Mouse (Mus musculus) liver, embryonic 12.5 days (tissue): ENCODE results near the gene Gna13. TPM values are rescaled to one million over a fixed set of nuclear protein-coding genes. Genes with fewer than 3 reads are reported as not detected.

ENCODE experiments used
- ATAC-seq: fragments of 200-750 bp; cut with Nextera tagmentation; 2 replicates; pipeline ENCODE4 v1.8.0; 2017; ENCODE audit warnings: moderate number of reproducible peaks, mild to moderate bottlenecking, moderate library complexity
- H3K27ac ChIP-seq: fragments of 300-500 bp; sonication (generic); 2 replicates; pipeline ENCODE4 v1.5.1; 2016; ENCODE audit warnings: mild to moderate bottlenecking
- H3K27me3 ChIP-seq: fragments of 300-500 bp; sonication (generic); replicated peaks from 2 replicates; pipeline ENCODE4 v1.6.1; 2016; ENCODE audit warnings: mild to moderate bottlenecking, moderate library complexity
- H3K36me3 ChIP-seq: fragments of 300-500 bp; sonication (generic); 2 replicates; pipeline ENCODE4 v1.6.1; 2016; ENCODE audit warnings: mild to moderate bottlenecking, moderate library complexity
- H3K4me1 ChIP-seq: fragments of 300-500 bp; sonication (generic); 2 replicates; pipeline ENCODE4 v1.6.1; 2016
- H3K4me2 ChIP-seq: fragments of 300-500 bp; sonication (generic); 2 replicates; pipeline ENCODE4 v1.6.1; 2016; ENCODE audit warnings: mild to moderate bottlenecking, moderate library complexity
- H3K4me3 ChIP-seq: fragments of 300-500 bp; sonication (generic); 2 replicates; pipeline ENCODE4 v1.5.1; 2016; ENCODE audit warnings: mild to moderate bottlenecking, moderate library complexity
- H3K9ac ChIP-seq: fragments of 300-500 bp; sonication (generic); 2 replicates; pipeline ENCODE4 v1.6.1; 2016; ENCODE audit warnings: mild to moderate bottlenecking, moderate library complexity
- H3K9me3 ChIP-seq: fragments of 300-500 bp; sonication (generic); replicated peaks from 2 replicates; pipeline ENCODE4 v1.6.1; 2016; ENCODE audit warnings: mild to moderate bottlenecking, moderate library complexity
- WGBS: fragments of 180-500 bp; shearing (Covaris S2); methylation state at CpG from one replicate; pipeline ENCODE4 v1.1.7; 2016; ENCODE audit not compliant: insufficient replicate concordance; 5-methylcytosine and 5-hydroxymethylcytosine counted together
- polyA plus RNA-seq: library from polyadenylated mRNA; unstranded; fragments of >200 nt; fragmentation: Nextera tagmentation; extraction: Ambion mirVana; gene quantifications from 2 replicates; pipeline ENCODE4 v1.2.1, GENCODE M21; 2016

Gna13 gene
- 18.0 and 19.4 TPM in 2 replicates for polyA plus RNA-seq

DNA sequence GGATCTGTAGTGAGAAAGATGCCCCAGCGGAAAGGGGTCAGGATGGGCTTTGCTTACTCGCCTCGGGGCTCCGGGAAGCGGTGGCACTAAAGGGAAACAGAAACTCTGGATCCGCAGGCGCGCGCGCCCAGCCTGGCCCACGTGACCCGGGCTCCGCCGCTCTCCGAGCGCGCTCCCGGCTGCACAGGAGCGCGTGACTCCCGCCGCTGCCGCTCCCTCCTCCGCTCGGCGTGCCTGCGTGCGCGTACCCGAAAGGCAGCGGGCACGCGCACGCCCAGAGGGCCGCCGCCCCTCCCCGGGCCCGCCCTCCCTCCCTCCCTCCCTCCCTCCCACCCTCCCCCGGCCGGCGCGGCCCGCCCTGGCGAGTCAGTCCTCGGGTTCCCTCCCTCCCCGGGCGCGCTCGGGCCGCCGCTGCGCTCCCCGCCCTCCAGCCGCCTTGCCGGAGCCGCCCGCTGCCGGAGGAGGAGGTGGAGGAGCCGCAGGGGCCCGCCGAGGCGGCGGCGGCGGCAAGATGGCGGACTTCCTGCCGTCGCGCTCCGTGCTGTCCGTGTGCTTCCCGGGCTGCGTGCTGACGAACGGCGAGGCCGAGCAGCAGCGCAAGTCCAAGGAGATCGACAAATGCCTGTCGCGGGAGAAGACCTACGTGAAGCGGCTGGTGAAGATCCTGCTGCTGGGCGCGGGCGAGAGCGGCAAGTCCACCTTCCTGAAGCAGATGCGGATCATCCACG lies at the start of gene Gna13:
Gene Gna13 (plus strand): TSS at position 369 of the 728 bp plus-strand sequence.
- H3K4me1 ChIP-seq, result peaks cover 62% of the 10 kb centered on the region
- peak within 1 kb of the TSS; percentile 91 for H3K9ac ChIP-seq
- H3K9me3 ChIP-seq, result no peaks in the 10 kb centered on the region
- ATAC-seq, result peak; percentile 93
- H3K27ac ChIP-seq, result peak within 1 kb of the TSS; percentile 96
- H3K4me3 ChIP-seq, result peak within 1 kb of the TSS; percentile 85
- peaks cover 26% of the 10 kb centered on the region for H3K36me3 ChIP-seq
- no peaks in the 10 kb centered on the region for H3K27me3 ChIP-seq
- WGBS, result 1% methylated on average over 69 of the region's 89 CpGs
- peak within 1 kb of the TSS; percentile 71 for H3K4me2 ChIP-seq

DNA sequence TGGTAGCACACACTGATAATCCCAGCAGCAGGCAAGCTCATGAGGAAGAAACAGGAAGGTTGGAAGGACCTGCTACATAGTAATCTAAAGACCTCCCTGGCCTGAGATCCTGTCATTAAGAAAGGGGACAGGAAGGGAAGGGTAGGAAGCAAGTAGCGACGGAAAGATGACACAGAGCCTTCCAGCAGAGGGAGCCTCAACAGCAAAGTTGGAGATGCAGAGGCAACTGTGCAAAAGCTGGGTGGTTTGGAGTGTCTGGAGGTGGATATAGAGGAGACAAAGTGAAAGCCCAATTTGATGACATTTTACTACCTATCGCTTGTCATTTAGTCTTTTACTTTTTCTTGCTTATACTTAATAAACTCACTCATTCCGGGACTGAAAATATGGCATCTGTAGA lies 45.7 kb upstream of the Gna13 start:
- Histone ChIP-seq H3K9me3 (no peaks in the 10 kb centered on the region), H3K27me3 (peaks cover 34% of the 10 kb centered on the region), H3K4me1 (peaks cover 5% of the 10 kb centered on the region; the same call in 1 of the 2 replicates), H3K4me3 (no peak overlapping the region), H3K9ac (no peak overlapping the region), H3K4me2 (no peak overlapping the region), H3K36me3 (no peaks in the 10 kb centered on the region), H3K27ac (no peak overlapping the region)
- no peak for ATAC-seq
- WGBS, result 31% methylated on average over 4 of the region's 4 CpGs

DNA sequence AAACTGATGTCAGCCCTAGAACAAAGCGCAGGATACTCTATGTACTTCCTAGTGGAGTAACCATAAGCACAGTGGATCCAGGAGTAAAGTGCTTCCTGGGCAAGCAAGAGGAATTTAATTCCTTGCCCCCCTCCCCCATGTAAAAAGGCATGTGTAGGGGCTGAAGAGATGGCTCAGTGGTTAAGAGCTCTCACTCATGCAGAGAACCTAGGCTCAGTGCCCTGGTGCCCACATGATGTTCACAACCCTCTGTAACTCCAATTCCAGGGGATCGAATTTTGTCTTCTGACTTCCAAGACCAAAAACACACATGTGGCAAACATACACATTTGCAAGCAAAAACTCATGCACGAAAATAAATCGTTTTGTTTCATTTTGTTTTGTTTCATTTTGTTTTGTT lies 43.2 kb upstream of the Gna13 start:
- Histone ChIP-seq H3K9ac (no peak overlapping the region), H3K27ac (no peak overlapping the region), H3K9me3 (no peaks in the 10 kb centered on the region), H3K4me1 (no peaks in the 10 kb centered on the region), H3K4me2 (no peak overlapping the region), H3K36me3 (no peaks in the 10 kb centered on the region), H3K27me3 (peaks cover 21% of the 10 kb centered on the region), H3K4me3 (no peak overlapping the region)
- 69% methylated on average over 4 of the region's 4 CpGs for WGBS
- no peak for ATAC-seq

DNA sequence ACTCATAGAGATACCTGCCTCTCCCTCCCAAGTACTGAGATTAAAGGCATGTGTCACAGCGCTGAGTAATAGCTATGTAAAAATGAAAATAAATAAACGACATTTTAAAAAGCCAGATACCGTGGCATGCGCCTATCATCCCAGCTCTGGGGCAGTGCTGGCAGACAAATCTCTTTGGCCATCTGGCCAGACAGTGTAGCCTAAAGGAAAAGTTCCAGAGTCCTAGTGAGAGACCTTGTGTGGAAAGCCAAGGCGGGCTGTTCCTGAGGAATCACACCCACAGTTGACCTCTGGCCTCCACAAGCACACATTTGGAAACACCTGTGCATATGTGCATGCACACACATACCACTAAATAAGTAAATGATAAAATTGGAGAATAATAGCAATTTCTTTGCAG lies 42.7 kb upstream of the Gna13 start:
- Histone ChIP-seq H3K4me2 (no peak overlapping the region), H3K9me3 (no peaks in the 10 kb centered on the region), H3K4me3 (no peak overlapping the region), H3K4me1 (no peaks in the 10 kb centered on the region), H3K27me3 (peaks cover 18% of the 10 kb centered on the region), H3K9ac (no peak overlapping the region), H3K27ac (no peak overlapping the region), H3K36me3 (no peaks in the 10 kb centered on the region)
- no peak for ATAC-seq
- WGBS, result 72% methylated on average over 5 of the region's 5 CpGs

DNA sequence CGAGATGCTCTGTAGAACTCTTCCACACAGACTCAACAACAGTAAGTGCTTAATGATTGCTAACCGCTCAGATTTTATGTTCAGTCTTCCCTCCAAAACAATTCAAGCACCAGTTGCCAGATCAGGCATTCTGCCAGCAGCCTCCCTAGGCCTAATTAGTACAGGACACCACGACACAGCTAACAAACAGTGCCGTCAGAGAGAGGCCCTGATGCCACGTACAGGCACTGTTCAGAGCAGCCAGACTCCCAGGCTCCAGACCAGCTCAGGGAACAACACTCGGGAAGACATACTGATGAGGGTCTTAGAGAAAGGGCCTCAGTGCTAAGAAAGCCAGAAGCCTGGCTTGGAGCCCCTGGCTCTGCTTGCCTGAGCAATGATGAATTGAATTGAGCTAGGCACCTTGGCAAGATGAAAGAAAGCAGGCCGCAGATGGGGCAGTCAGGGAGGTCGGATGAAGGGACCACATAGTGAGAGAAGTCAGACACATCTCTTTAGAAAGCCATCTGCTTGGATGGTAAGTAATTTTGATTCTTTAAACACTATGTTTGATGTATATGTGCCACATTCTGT lies 42.2 kb upstream of the Gna13 start:
- peaks cover 13% of the 10 kb centered on the region for H3K27me3 ChIP-seq
- H3K9ac ChIP-seq, result no peak overlapping the region
- H3K36me3 ChIP-seq, result no peaks in the 10 kb centered on the region
- H3K27ac ChIP-seq, result no peak overlapping the region
- H3K4me2 ChIP-seq, result no peak overlapping the region
- ATAC-seq, result no peak
- H3K9me3 ChIP-seq, result no peaks in the 10 kb centered on the region
- WGBS, result 67% methylated on average over 8 of the region's 8 CpGs
- no peak overlapping the region for H3K4me3 ChIP-seq
- H3K4me1 ChIP-seq, result no peaks in the 10 kb centered on the region

DNA sequence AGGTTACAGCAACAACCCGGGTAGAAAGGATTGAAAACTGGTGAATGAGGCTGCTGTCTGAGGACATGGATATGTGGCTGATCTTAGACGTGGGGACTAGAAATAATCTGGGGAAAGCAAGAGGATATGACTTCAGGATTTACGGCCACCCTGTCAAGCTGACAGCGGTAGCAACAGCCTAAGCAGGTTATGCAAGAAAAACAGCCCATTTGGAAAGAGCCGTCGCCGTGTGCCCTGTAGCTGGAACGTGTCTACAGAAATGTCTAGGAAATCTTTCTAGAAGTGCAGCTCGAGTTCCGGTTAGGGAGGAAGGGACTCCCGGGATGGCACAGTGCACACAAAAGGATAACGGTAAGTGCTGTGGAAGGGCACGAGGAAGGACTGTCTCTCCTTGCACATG lies 36.4 kb upstream of the Gna13 start:
- no peaks in the 10 kb centered on the region for H3K9me3 ChIP-seq
- no peak overlapping the region for H3K27ac ChIP-seq
- no peak overlapping the region for H3K4me3 ChIP-seq
- H3K27me3 ChIP-seq, result no peaks in the 10 kb centered on the region; the same call in 1 of the 2 replicates
- WGBS, result 62% methylated on average over 13 of the region's 13 CpGs
- no peak for ATAC-seq
- no peak overlapping the region for H3K9ac ChIP-seq
- H3K36me3 ChIP-seq, result no peaks in the 10 kb centered on the region
- peaks cover 4% of the 10 kb centered on the region for H3K4me1 ChIP-seq
- no peak overlapping the region for H3K4me2 ChIP-seq

DNA sequence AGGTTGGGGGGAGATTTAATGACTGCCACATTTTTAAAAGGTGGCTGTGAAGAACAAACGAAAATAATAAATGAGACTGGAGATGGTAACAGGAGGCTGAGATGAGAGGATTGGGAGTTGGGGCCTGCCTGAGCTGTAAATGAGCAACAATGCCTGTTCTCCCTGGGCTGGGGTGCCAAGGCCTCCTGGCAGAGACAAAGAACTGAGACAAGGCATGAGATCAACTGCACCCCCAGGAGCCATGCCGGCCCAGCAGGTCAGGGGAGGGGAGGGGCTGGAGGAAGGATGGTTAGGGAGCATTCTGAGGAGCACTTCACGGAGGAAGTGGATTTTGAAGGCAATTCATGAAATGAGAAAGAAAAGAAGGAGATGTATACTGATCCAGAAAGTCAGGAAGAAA lies 35.2 kb upstream of the Gna13 start:
- Histone ChIP-seq H3K4me2 (no peak overlapping the region), H3K4me3 (no peak overlapping the region), H3K27ac (no peak overlapping the region), H3K27me3 (no peaks in the 10 kb centered on the region; the same call in 1 of the 2 replicates), H3K36me3 (no peaks in the 10 kb centered on the region), H3K4me1 (peaks cover 13% of the 10 kb centered on the region), H3K9ac (no peak overlapping the region), H3K9me3 (no peaks in the 10 kb centered on the region)
- no peak for ATAC-seq
- 40% methylated on average over 3 of the region's 3 CpGs for WGBS

DNA sequence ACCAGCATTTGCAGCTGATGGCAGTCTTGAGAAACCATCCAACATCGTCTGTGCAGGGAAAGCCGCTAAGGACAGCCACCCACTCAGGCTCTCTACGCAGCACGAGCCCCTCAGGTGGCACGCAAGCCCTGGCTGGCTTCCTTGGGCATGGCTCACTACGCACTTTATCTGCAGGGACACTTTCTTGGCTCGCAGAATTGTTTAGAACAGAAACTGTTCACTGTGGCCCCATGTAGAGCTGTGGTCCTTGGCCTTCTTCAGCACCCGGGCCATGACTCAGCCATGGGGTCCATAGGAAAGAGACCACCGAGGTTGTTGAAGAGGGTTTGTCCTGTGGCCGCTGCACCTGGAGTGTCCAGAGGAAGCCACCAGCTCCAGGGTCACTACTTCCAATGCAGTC lies 34.7 kb upstream of the Gna13 start:
- WGBS, result 72% methylated on average over 10 of the region's 10 CpGs
- H3K4me3 ChIP-seq, result no peak overlapping the region
- H3K4me2 ChIP-seq, result no peak overlapping the region
- H3K9ac ChIP-seq, result no peak overlapping the region
- H3K27ac ChIP-seq, result no peak overlapping the region
- no peaks in the 10 kb centered on the region for H3K36me3 ChIP-seq
- no peaks in the 10 kb centered on the region; the same call in 1 of the 2 replicates for H3K27me3 ChIP-seq
- no peaks in the 10 kb centered on the region for H3K9me3 ChIP-seq
- peaks cover 13% of the 10 kb centered on the region for H3K4me1 ChIP-seq
- ATAC-seq, result no peak

DNA sequence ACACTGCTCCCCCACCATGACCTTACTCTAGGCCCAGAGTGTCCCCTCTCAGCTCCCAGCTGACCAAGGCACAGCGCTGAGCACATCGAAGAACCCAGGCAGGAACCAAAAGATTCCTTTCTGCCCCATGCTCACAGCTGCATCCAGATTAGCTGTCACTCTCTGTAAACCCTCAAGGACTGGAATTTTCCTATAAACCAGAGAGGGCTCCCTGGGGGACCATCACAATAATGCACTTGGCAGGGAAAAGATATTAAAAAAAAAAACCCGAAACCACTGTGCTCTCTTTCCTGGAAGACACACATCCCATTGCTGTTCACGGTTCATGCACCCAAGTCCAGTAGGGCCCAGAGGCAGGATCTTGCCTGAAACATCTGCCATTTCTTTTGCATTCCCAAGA lies 33.3 kb upstream of the Gna13 start:
- ATAC-seq, result no peak
- peaks cover 13% of the 10 kb centered on the region for H3K4me1 ChIP-seq
- no peak overlapping the region for H3K4me2 ChIP-seq
- H3K36me3 ChIP-seq, result no peaks in the 10 kb centered on the region
- 50% methylated on average over 4 of the region's 4 CpGs for WGBS
- H3K9ac ChIP-seq, result no peak overlapping the region
- no peak overlapping the region for H3K27ac ChIP-seq
- H3K27me3 ChIP-seq, result no peaks in the 10 kb centered on the region; the same call in 1 of the 2 replicates
- H3K9me3 ChIP-seq, result no peaks in the 10 kb centered on the region
- no peak overlapping the region for H3K4me3 ChIP-seq

DNA sequence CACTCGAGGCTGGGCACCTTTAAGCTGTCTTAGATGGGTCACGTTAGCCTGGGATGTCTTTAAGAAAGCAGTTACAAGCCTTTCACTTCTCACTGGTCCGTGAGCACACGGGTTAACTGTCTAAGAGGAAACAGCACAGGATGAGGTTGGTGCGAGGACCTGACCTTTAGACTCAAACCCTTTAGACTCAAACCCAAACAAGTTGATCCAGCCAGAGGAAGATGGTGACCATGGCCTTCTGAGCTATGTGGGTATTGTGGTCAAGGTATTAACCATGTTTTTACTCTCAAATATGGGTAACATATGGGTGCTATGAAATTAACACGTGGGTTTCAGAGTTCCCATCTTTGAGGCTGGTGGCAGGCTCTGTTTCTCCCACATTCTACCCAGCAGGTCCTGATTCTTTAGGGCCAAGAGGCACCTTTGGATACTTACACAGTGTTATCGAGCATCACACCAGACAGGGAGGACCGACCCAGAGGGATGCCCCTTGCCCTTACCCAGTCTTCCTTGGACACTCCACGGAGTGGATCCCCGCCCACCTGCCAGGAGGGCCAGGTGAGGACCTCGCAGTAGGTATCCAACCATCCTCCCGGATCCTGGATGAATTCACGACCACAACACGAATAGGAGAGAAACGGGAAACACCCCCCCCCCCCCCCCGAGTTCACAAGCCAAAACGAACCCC lies 31.8 kb upstream of the Gna13 start:
- H3K9me3 ChIP-seq, result no peaks in the 10 kb centered on the region
- no peaks in the 10 kb centered on the region for H3K36me3 ChIP-seq
- H3K9ac ChIP-seq, result no peak overlapping the region
- WGBS, result 26% methylated on average over 17 of the region's 17 CpGs
- peak; percentile 43; the same call in 1 of the 2 replicates for ATAC-seq
- no peaks in the 10 kb centered on the region; the same call in 1 of the 2 replicates for H3K27me3 ChIP-seq
- peak overlapping the region; percentile 64 for H3K4me2 ChIP-seq
- no peak overlapping the region for H3K27ac ChIP-seq
- H3K4me3 ChIP-seq, result peak overlapping the region; percentile 49
- peaks cover 13% of the 10 kb centered on the region for H3K4me1 ChIP-seq

DNA sequence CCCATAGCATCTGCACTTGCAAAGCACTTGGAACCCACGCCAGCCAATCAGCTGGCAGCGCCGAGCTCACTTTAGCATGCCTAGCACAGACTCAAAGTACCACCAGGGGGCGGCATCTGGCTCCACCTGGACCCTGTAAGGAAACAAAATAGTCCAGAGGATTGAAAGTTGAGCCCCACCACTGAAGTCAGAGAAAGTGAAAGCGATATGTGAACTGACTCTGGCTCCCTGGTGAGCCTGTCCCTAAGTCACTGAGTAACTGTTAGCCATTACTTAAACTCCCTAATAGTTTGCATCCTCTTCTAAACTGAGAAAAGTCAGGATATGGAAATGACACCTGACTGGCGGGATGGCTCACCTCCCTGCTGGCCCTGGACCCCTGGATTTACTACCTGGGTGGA lies 31.2 kb upstream of the Gna13 start:
- Histone ChIP-seq H3K36me3 (no peaks in the 10 kb centered on the region), H3K4me2 (peak overlapping the region; percentile 64), H3K9ac (peak overlapping the region; percentile 49), H3K27ac (no peak overlapping the region), H3K4me1 (peaks cover 13% of the 10 kb centered on the region), H3K4me3 (peak overlapping the region; percentile 49), H3K9me3 (no peaks in the 10 kb centered on the region), H3K27me3 (no peaks in the 10 kb centered on the region; the same call in 1 of the 2 replicates)
- peak; percentile 91 for ATAC-seq
- WGBS, result 6% methylated on average over 6 of the region's 6 CpGs

DNA sequence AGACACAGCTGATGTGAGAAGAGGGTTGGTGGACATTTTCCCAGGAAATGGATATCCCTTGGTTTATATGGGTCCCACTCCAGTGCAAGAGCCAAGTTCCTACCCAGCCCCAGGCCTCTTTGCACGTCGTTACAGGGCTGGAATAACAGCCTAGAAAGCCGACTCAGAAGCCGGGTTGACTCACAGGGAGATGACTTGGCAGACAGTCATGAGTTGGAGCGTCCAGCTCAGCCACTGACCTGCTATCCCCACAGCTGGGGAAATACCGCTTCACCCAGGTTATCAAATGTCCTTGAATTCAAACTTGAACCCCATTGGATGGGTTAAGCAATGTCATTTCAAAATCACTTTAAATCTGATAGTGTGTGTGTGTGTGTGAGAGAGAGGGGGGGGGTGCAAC lies 29.9 kb upstream of the Gna13 start:
- no peak for ATAC-seq
- Histone ChIP-seq H3K4me2 (no peak overlapping the region), H3K27me3 (no peaks in the 10 kb centered on the region; the same call in 1 of the 2 replicates), H3K36me3 (no peaks in the 10 kb centered on the region), H3K9ac (no peak overlapping the region), H3K9me3 (no peaks in the 10 kb centered on the region), H3K4me1 (peaks cover 13% of the 10 kb centered on the region), H3K27ac (no peak overlapping the region), H3K4me3 (no peak overlapping the region)
- 72% methylated on average over 6 of the region's 6 CpGs for WGBS
